Mouse (Mus musculus) lung, postnatal 36 days (tissue): Measurements from ENCODE around the gene Xlr4c.
"Not testable (repeated sequence)": the region's sequence is repeated elsewhere in the genome, so short reads cannot be mapped to it uniquely, and the experiment has no call there.

Experiments
- DNase-seq: peaks from one replicate; pipeline ENCODE4 v3.0.0; 2022; ENCODE audit warnings: mixed read lengths

Xlr4c gene

DNA sequence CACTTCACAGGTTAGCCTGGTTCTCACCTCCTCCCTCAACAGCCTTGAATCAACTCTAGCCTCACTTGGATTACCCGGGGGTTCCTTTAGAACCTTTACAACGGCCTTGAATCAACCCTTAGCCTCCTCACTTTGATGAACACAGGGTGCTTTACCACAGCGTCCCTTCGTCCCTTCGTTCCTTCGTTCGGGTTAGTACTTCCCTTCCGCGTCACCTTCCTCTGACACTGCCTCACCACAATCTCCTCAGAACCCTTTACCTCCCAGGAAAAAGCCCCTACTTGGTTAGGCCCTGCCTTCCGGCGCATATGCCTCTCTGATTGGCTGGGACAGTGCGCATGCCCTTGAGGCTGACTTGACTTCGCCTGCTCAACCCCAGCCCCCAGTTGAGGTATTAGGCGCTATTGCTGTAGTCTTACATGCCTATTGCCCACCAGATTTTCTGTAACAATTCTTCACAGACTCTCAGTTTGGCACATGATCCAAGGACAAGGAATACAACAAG is at the start of gene Xlr4c:
Gene Xlr4c (minus strand): TSS at position 310 of the 505 bp plus-strand sequence.
- DNase-seq, result not testable (repeated sequence)

DNA sequence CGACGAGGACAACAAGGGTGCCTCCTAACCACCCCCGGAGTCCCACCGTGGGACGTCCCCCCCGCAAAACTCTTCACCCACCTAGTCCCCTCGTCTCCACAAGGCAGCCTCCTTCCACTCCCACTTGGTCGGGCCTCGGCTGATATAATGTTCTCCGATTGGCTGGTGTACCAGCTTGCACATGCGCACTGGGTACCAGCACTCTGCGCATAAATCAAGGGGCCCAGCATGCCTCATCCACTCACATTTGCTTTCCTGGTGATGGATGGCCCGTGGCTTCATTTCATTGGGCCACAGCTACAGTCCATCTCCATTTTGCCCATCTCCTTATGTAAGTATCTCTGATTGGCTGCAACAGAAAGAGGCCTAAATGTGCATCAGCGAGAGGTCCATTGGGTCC is 22.3 kb upstream of the Xlr4c start, which contains the start of gene Xlr3c:
Gene Xlr3c (minus strand): TSS at position 121 of the 400 bp plus-strand sequence.
- DNase-seq, result not testable (repeated sequence)

DNA sequence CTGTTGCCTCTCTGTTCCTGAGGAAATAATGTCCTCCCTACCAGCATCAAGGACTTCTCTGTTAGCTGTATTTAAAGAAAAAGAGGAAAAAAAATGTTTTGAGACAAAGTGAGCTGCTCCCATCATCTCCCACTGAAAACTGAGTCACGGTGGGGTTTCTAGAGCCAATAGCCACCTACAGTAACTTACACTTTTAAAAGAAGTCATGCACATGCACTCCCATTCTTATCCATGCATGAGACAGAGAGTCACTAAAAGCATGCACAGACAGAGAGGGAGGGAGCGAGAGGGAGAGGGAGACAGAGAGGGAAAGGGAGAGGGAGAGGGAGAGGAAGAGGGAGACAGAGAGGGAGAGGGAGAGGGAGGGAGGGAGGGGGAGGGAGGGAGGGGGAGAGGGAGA is 19.5 kb upstream of the Xlr4c start:
- not testable (repeated sequence) for DNase-seq

DNA sequence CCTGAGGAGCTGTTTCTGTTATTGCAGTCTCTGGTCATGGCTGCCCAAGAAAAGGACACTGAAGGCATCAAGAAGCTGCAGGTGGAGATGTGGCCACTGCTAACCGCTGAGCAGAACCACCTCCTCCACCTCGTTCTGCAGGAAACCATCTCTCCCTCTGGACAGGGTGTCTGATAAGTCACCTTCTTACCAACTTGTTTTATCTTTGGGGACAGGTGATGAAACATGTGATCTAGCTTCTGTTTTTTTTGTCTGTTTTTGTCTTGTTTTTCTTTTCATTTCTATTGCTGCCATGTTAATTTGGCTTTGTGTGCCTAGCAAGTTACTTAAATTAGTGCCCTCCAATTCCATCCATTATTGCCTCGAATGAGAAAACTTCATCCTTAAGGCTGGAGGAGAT is 13.6 kb downstream of the Xlr4c start:
- DNase-seq, result no peak

DNA sequence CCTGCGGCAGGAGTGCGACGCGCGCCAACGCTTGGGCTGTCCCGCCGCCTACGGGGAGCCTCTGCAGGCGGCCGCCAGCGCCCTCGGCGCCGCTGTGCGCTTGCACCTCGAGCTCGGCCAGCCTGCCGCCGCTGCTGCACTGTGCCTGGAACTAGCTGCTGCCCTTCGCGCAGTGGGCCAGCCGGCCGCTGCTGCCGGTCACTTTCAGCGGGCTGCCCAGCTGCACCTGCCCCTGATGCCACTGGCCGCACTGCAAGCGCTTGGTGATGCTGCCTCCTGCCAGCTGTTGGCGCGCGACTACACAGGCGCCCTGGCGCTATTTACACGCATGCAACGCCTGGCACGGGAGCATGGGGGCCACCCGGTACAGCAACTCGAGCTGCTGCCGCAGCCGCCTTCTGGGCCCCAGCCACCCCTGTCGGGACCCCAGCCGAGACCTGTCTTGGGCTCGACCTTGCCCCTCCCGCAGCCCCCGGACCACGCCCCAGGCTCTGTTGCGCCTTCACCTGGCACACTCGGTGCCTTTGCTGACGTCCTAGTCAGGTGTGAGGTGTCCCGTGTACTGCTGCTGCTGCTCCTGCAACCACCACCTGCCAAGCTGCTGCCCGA is 14.2 kb downstream of the Xlr4c start:
- DNase-seq, result peak; percentile 58

DNA sequence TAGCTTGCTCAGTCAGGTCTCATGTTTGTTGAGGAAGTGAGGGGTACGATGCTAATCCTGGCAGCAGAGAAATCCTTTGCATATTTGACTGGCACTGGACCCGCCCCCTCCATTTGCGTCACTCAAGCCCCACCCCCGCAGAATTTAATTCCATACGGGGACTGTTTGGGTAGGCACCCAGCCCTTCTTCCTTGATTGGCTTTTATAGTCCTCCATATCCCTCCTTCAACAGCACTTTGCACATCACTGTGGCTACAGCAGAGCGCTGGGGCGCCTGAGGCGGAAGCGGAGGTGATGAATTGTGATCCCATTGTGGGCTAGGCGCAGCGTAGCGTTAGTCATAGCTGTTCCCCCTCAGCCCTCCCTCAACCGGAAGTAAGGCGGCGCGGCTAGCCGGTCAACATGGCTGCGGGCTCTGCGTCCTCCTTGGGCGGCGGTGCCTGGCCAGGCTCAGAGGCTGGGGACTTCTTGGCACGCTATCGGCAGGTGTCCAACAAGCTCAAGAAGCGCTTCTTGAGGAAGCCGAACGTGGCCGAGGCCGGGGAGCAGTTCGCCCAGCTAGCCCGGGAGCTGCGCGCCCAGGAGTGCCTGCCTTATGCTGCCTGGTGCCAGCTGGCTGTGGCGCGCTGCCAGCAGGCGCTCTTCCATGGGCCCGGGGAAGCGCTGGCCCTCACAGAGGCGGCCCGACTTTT is 14.9 kb downstream of the Xlr4c start, which contains the start of gene F8a:
Gene F8a (plus strand): TSS at position 378 of the 692 bp plus-strand sequence.
- DNase-seq, result peak; percentile 87

DNA sequence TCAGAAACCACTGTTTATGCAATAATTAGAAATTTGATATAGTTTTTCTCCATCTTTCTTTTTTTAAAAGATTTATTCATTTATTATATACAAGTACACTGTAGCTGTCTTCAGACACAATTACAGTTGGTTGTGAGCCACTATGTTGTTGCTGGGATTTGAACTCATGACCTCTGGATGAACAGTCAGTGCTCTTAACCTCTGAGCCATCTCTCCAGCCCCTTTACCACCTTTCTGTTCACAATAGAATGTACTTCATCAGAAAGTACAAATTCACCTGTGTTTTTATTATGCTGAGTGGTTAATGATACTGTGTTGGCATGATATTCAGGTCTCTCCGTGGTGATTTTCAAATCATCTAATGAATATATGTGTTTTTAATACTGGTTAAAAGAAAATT is 17.6 kb downstream of the Xlr4c start:
- DNase-seq, result no peak

DNA sequence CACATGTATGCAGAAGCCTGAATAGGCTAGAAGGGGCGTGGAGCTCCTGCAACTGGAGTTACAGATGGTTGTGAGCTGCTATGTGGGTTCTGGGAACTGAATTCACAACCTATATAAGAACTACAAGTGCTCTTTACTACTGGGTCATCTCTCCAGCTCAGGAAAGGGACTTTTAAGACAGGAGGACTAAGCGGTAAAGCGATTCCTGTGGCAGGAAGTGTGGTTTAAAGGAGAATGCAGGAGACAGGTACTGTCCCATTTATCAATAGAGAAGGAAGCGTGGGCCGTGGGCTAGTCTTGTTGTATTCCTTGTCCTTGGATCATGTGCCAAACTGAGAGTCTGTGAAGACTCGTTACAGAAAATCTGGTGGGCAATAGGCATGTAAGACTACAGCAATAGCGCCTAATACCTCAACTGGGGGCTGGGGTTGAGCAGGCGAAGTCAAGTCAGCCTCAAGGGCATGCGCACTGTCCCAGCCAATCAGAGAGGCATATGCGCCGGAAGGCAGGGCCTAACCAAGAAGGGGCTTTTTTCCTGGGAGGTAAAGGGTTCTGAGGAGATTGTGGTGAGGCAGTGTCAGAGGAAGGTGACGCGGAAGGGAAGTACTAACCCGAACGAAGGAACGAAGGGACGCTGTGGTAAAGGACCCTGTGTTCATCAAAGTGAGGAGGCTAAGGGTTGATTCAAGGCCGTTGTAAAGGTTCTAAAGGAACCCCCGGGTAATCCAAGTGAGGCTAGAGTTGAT is 28.9 kb downstream of the Xlr4c start, which contains the start of gene Xlr4b:
Gene Xlr4b (plus strand): TSS at position 515 of the 746 bp plus-strand sequence.
- not testable (repeated sequence) for DNase-seq

DNA sequence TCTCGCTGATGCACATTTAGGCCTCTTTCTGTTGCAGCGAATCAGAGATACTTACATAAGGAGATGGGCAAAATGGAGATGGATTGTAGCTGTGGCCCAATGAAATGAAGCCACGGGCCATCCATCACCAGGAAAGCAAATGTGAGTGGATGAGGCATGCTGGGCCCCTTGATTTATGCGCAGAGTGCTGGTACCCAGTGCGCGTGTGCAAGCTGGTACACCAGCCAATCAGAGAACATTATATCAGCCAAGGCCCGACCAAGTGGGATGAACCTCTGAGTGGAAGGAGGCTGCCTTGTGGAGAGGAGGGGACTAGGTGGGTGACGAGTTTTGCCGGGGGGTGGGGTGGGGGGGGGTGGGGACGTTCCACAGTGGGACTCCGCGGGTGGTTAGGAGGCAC is 51.0 kb downstream of the Xlr4c start, which contains the start of gene Xlr3b:
Gene Xlr3b (plus strand): TSS at position 274 of the 400 bp plus-strand sequence.
- DNase-seq, result peak; percentile 4
